Mouse (Mus musculus) embryonic fibroblast, embryonic 13.5 days (primary cell): ENCODE results near the gene Spns3. TPM values are rescaled to one million over a fixed set of nuclear protein-coding genes. Genes with fewer than 3 reads are reported as not detected.

Experiments
- H3K27ac ChIP-seq: 2 replicates; pipeline ENCODE4 v1.5.1; 2012; ENCODE audit warnings: low read length, control low read depth, inconsistent platforms; ENCODE audit not compliant: insufficient read depth
- H3K4me1 ChIP-seq: 2 replicates; pipeline ENCODE4 v1.6.1; 2011; ENCODE audit warnings: low read length; ENCODE audit not compliant: control insufficient read depth, insufficient read depth
- H3K4me3 ChIP-seq: 2 replicates; pipeline ENCODE4 v1.5.1; 2011; ENCODE audit warnings: mild to moderate bottlenecking, control low read depth, low read length; ENCODE audit not compliant: insufficient read depth
- CTCF ChIP-seq: IDR thresholded peaks from 2 replicates; pipeline ENCODE4 v1.5.1; 2011; ENCODE audit warnings: mild to moderate bottlenecking, control low read depth, low read length, moderate library complexity, borderline replicate concordance; ENCODE audit not compliant: insufficient read depth
- POLR2A ChIP-seq: IDR thresholded peaks from 2 replicates; pipeline ENCODE4 v1.6.1; 2011; ENCODE audit warnings: low read depth, mild to moderate bottlenecking, control low read depth, low read length, moderate library complexity
- polyA plus RNA-seq: library from polyadenylated mRNA; stranded (reverse); fragments of >200 nt; gene quantifications from 2 replicates; pipeline ENCODE4 v1.2.4, GENCODE M21; 2011; ENCODE audit warnings: low read depth; ENCODE audit not compliant: missing spikeins, insufficient read length

Spns3 gene
- polyA plus RNA-seq, 1 experiment = not detected

DNA sequence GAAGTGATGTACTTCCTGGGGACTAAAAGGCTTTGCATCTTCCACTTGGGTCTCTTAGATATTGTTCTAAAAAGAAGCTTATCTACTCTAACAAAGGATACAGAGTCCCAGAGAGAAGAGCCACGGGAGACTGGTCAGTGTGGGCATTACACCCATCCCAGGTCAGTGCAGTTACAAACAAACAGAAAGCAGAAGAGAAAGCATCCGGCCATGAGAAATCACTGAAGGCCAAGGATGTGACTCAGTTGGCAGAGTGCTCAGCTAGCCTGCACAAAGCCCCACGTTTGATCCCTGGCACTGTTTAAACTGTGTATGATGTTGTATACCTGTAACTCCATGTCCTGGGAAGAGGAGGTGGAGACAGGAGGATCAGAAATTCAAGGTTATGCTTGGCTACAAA, 30.4 kb downstream of the Spns3 start:
- Histone ChIP-seq H3K4me1 (no peaks in the 10 kb centered on the region), H3K4me3 (no peak overlapping the region), H3K27ac (no peak overlapping the region)
- TF ChIP-seq POLR2A = no peak
- no peak for TF ChIP-seq CTCF

DNA sequence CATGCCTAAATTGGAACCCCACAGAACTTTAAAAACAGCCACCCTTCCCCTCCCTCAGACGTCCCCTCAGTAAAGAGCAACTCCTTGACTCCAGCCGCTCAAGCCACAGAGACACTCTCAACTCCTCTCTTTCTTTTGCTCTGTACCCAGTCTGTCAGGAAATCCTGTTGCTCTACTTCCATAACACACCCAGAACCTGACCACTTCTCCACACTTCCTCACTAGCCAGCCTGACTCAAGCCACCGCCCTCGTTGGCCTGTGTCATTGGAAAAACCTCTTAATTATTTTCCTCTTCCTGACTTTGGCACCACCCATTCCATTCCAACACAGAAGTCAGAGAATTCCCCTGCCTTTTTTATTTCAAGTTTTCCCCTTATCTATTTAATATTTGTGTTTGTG, 31.1 kb downstream of the Spns3 start:
- Histone ChIP-seq H3K4me3 (no peak overlapping the region), H3K27ac (no peak overlapping the region), H3K4me1 (no peaks in the 10 kb centered on the region)
- TF ChIP-seq POLR2A = no peak
- TF ChIP-seq CTCF = no peak

DNA sequence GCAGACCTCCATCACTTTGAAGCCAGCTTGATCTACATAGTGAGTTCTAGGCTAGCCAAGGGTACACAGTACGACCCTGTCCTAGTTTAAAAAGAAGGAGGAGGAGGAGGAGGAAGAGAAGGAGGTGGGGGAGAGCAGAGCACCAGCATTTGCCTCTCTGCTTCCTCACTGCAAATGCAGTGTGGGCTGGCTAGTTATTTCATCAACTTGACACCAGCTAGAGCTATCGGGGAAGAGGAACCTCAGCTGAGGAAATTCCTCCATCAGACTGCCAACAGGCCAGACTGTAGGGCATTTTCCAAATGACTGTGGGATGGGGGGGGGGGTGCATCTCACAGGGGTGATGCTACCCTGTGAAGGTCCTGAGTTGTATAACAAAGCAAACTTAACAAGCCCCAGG, 31.9 kb downstream of the Spns3 start:
- Histone ChIP-seq H3K4me1 (no peaks in the 10 kb centered on the region), H3K27ac (no peak overlapping the region), H3K4me3 (no peak overlapping the region)
- TF ChIP-seq CTCF = no peak
- TF ChIP-seq POLR2A = no peak

- H3K4me1 ChIP-seq = no peaks in the 10 kb centered on the region
- TF ChIP-seq CTCF (no peak), POLR2A (no peak)
- H3K27ac ChIP-seq = no peak overlapping the region
- no peak overlapping the region for H3K4me3 ChIP-seq
Measured at GRCm38 (mm10) chr11:72514967-72515366, 35.3 kb downstream of the Spns3 start.

DNA sequence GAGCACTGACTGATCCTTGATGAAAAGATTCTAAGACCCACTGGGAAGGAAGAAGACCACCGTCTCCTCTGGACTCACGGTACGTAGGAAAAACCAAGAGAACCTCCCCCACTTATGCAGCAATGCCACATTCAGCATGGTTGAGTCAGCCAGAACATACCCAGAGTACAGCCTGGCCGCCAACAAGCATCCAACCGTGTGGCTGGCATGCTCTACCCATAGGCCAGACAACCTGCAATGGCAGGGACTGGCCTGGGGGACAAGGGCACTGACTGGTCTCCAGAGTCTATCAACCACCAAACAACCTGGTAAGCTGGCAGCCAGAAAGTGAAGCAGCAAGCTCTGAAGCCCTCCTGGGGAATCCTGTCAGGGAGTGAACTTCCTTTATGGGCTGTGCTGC, 41.7 kb downstream of the Spns3 start:
- H3K27ac ChIP-seq = no peak overlapping the region
- H3K4me3 ChIP-seq = no peak overlapping the region
- no peaks in the 10 kb centered on the region for H3K4me1 ChIP-seq
- TF ChIP-seq CTCF = no peak
- TF ChIP-seq POLR2A = no peak

DNA sequence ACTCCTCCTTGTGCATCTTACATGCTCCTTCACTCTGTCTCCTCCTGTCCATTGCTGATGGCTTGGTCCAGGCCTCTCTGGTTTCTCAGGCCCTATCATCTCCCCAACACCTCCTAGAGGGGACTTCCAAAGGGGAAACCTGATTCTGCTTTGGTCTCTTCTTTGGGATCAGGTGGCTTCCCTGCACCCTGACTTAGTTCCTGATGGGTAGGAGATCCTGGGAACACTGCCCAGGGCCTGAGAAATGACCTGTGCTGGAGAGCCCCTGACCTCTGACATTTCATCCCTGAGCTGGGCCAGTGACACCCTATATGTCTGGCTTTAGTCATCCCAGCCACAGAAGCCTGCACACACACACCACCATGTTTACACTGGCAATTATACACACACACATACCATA, 42.7 kb downstream of the Spns3 start:
- Histone ChIP-seq H3K27ac (no peak overlapping the region), H3K4me1 (no peaks in the 10 kb centered on the region), H3K4me3 (no peak overlapping the region)
- TF ChIP-seq POLR2A (no peak), CTCF (no peak)

DNA sequence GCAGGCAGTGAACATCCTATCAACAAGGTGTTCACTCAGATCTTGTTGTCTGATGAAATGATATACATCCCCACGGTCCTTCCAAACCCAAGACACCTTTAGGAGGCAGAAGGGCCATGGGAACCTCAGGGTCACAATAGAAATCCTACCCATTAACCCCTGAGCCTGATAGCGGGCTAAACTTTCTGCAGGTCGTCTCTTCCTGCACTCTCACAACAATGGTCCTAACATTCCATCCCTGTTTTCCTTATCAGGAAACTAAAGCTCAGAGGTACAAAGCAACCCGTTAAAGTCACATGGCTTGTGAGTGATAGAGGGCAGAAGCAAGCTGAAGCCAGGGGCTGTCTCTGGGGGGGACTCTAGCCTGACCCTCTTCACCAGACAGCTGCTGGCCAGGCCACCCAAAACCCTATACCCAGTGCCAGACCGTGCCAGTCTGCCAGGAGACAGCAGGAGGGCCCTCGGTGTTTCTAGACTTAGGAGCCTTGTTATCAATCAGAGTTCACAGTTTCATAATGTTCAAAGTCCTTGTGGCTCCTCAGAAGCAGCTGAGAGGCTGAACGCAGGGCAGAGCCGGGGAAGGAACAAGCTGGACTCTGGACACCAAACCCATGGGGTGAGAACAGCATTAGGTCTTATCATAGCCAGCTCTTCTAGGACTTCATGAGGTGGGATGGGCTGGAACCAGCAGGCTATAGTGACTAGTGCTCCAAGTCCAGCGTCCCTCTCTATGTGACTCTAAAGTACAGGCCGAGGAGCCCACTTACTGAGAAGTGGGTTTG, 46.1 kb downstream of the Spns3 start:
- H3K27ac ChIP-seq = no peak overlapping the region
- no peak overlapping the region for H3K4me3 ChIP-seq
- no peak for TF ChIP-seq CTCF
- peaks cover 6% of the 10 kb centered on the region for H3K4me1 ChIP-seq

- Histone ChIP-seq H3K4me3 (no peak overlapping the region), H3K27ac (no peak overlapping the region), H3K4me1 (peaks cover 6% of the 10 kb centered on the region)
- no peak for TF ChIP-seq CTCF
- no peak for TF ChIP-seq POLR2A
Measured at GRCm38 (mm10) chr11:72503501-72503921, 46.8 kb downstream of the Spns3 start.

DNA sequence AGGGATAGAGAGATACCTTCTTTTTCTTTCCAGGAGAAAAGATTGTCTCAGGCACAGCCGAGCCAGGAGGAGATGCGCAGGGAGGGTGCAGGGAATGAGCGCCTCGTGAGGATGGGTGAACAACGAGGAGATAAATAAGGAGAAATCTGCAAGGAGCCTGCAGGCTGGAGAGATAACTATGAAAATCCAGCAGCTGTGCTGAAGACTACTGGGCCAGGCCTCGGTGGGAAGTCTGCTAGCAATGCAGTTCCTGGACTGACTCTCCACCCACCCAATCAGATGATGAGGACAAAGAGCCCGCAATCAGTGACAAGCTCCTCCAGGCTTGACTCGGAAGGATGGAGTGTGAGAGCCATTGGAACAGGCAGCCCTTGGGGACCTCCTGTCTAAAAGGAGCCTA, 48.1 kb downstream of the Spns3 start:
- no peak overlapping the region for H3K4me3 ChIP-seq

GRCm38 (mm10) chr11:72501426-72502002, 48.8 kb downstream of the Spns3 start:
- Histone ChIP-seq H3K4me3 (no peak overlapping the region), H3K4me1 (peaks cover 6% of the 10 kb centered on the region), H3K27ac (no peak overlapping the region)
- no peak for TF ChIP-seq CTCF
- no peak for TF ChIP-seq POLR2A

More for the DNA sequence above, 48.1 kb downstream of the Spns3 start:
- TF ChIP-seq POLR2A = no peak
- TF ChIP-seq CTCF = no peak
- H3K27ac ChIP-seq = no peak overlapping the region
- H3K4me1 ChIP-seq = peaks cover 6% of the 10 kb centered on the region

GRCm38 (mm10) chr11:72500139-72500538, 50.2 kb downstream of the Spns3 start:
- Histone ChIP-seq H3K27ac (no peak overlapping the region), H3K4me1 (peaks cover 6% of the 10 kb centered on the region), H3K4me3 (no peak overlapping the region)
- TF ChIP-seq CTCF (no peak), POLR2A (no peak)
